Mouse (Mus musculus): ENCODE results near the gene Acat3. TPM values are rescaled to one million over a fixed set of nuclear protein-coding genes. Genes with fewer than 3 reads are reported as not detected.

Acat3 gene
- total RNA-seq, 2 experiments from 2014 or later, result 4.1 to 6.6 TPM

DNA sequence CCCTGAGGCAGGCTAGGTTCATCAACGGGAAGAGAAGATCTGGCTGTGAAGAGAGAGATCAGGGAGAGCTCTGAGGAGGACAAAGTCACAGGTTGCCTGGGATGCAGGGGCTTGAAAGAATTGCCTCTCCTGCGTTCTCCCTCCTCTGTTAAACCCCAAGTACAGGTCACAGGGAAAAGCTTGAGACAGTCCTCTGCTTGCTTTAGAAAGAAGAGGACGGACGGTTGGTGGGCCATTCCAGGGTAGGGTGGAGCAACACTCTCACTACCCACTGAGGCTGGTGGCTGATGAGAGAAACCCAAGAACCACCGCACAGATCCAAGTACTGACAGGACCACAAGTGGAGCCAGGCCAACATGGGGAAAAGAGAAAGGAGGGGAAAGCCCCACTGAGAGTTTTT lies 64.7 kb downstream of the Acat3 start, which contains the start of gene Mrgprh:
TSS of gene Mrgprh (plus strand) at position 301 of the 400 bp plus-strand sequence.
- no peak for TF ChIP-seq CTCF (conservative IDR thresholded peaks at IDR 0.05)
- no peak within 1 kb of the TSS for H3K27ac ChIP-seq
- H3K4me3 ChIP-seq, result no peak within 1 kb of the TSS
- no peak for DNase-seq (ENCODE audit: low spot score in 2 of 2)

Other genes starting within 250 kb of the Acat3 start
- 10 to 100 TPM; 27.9 to 30.3 TPM for gene Igf2r, start 170.9 kb downstream of the Acat3 start, total RNA-seq (2021)
- 10 to 100 TPM; 56.2 to 56.3 TPM for gene Mas1, start 72.5 kb downstream of the Acat3 start, total RNA-seq (2021)
- under 1 TPM in 1 of 2 experiments, not detected in 1; 0.25 TPM for gene Mrgprh, start 64.6 kb downstream of the Acat3 start, total RNA-seq (2021)
- gene Pnldc1, start 30.4 kb downstream of the Acat3 start, total RNA-seq (2021), result 1 to 10 TPM; 3.9 to 6.2 TPM
- gene Tcp1, start 24.9 kb downstream of the Acat3 start, total RNA-seq (2021), result 100 to 1,000 TPM; 201 to 208 TPM
- 10 to 100 TPM; 60.9 to 68.9 TPM for gene Mrpl18, start 24.3 kb downstream of the Acat3 start, total RNA-seq (2021)
- 10 to 100 TPM; 44.2 to 44.4 TPM for gene Acat2, start 20.1 kb upstream of the Acat3 start, total RNA-seq (2021)
- 10 to 100 TPM; 52.3 to 59.6 TPM for gene Wtap, start 53.6 kb upstream of the Acat3 start, total RNA-seq (2021)
- 100 to 1,000 TPM; 237 to 252 TPM for gene Sod2, start 66.2 kb upstream of the Acat3 start, total RNA-seq (2021)
- not detected for gene Gpr31b, start 111.7 kb upstream of the Acat3 start, total RNA-seq (2021)
- 1 to 10 TPM in 1 of 2 experiments, under 1 TPM in 1; 0.88 to 1.5 TPM for gene Tcp10b, start 120.5 kb upstream of the Acat3 start, total RNA-seq (2021)
- not detected for gene Unc93a, start 191.2 kb upstream of the Acat3 start, total RNA-seq (2021)